Mouse (Mus musculus): ENCODE measurements around the gene Slc25a48.

Gene Slc25a48

DNA sequence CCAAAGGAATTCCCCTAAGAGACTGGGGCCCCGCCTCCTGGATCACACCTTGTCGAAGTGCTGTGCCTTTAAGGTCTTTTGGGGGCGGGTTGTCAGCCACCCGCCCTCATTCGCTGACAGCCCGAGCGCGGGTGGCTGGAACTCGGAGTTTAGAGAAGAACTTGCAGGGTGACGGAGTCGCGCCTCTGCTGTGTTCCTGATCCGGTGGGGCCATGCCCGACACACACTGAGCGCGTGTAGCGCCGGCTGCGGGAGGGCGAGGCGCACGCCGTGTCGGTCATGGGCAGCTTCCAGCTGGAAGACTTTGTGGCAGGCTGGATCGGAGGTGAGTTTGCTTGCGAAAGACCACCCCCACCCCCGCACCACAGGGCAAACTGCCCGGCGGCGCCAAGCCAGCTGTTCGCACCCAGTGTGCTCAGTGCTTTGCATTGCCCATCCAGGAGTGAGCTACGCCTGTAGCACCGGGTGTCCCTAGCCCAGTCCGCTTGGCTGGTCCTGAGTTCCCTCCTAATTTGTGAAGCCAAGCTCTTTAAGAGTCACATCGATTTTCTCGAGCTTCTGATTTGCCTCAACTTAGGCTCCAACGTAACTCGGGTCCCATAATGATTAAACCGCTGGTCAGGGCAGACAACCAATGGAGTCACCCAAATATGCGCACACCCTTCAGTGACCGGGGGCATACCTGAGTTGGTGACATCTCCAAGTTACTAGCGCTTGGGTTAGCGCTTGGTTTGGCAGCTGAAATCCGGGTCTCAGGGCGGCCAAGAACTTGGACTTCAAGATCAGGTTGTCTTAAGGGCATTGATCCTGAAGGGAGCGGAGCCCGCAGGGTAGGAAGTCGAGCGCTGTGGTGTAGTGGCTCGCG is at the start of gene Slc25a48:
TSS of gene Slc25a48 (plus strand) at position 145 of the 865 bp plus-strand sequence.
- Histone ChIP-seq H3K27me3 (ENCODE audit: insufficient read depth, low read length) (peaks cover 73% of the 10 kb centered on the region), H3K36me3 (ENCODE audit: insufficient read depth, low read length) (no peaks in the 10 kb centered on the region)
- TF ChIP-seq NANOG (IDR thresholded peaks at IDR 0.05; ENCODE audit: borderline replicate concordance, low read length) (no peak), CTCF (conservative IDR thresholded peaks at IDR 0.05; ENCODE audit: low read length) (no peak), POU5F1 (IDR thresholded peaks at IDR 0.05; ENCODE audit: borderline replicate concordance, low read length) (no peak)

DNA sequence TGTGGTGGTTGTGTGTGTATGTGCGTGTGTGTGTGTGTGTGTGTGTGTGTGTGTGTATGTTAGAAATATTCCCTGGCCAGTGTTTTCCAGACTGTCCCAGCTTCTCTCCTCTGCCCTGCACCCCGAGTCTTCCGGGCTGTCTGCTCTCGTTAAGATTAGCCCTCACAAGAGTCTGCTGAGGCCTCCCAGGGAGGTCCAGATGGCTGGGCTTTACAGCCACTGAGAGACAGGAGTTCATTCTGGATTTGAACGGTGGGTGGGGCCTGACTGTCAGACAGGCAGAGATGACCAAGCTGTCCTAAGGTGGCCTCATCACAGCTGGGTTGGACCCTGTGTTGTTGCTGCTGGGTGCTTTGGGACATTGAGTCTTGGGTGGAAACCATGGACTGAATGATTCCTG is 40.6 kb upstream of the Slc25a48 start:
- Histone ChIP-seq H3K36me3 (ENCODE audit: insufficient read depth, low read length) (no peaks in the 10 kb centered on the region), H3K27me3 (ENCODE audit: insufficient read depth, low read length) (peaks cover 30% of the 10 kb centered on the region), H3K4me3 (replicated peaks; ENCODE audit: low read length) (no peak overlapping the region), H3K4me1 (replicated peaks; ENCODE audit: low read depth, low read length) (peaks cover 27% of the 10 kb centered on the region), H3K9me3 (ENCODE audit: low read length) (no peaks in the 10 kb centered on the region)
- TF ChIP-seq NANOG (IDR thresholded peaks at IDR 0.05; ENCODE audit: borderline replicate concordance, low read length) = no peak
- no peak for TF ChIP-seq CTCF (conservative IDR thresholded peaks at IDR 0.05; ENCODE audit: low read length)
- no peak for TF ChIP-seq POU5F1 (IDR thresholded peaks at IDR 0.05; ENCODE audit: borderline replicate concordance, low read length)

More for the DNA sequence above, at the start of gene Slc25a48:
- Histone ChIP-seq H3K9me3 (ENCODE audit: low read length) (0 out of 2 replicates have a peak, but pooled peaks cover 5% of the 10 kb centered on the region), H3K4me1 (replicated peaks; ENCODE audit: low read depth, low read length) (peaks cover 33% of the 10 kb centered on the region), H3K4me3 (replicated peaks; ENCODE audit: low read length) (peak within 1 kb of the TSS; percentile 68)

DNA sequence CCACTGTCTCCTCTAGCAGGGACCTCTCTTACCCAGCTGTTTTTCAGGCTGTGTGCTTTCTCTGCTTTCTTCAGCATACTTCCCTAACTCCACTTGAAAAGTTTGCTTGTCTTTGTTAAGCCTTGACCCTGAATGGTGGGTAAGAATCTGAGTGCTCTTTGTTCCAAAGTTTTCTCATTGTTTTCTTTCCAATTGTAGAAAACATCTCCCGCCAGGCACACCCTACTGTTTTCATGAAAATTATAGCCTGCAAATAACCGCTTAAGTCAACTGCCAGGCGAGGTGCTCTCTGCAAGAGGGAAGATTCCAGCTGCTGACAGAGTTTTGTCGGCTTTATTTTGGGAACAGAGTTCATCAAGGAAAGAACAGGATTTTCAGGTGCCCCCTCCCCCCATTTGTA is 37.0 kb upstream of the Slc25a48 start:
- Histone ChIP-seq H3K4me1 (replicated peaks; ENCODE audit: low read depth, low read length) (peaks cover 27% of the 10 kb centered on the region), H3K4me3 (replicated peaks; ENCODE audit: low read length) (no peak overlapping the region), H3K9me3 (ENCODE audit: low read length) (no peaks in the 10 kb centered on the region), H3K36me3 (ENCODE audit: insufficient read depth, low read length) (no peaks in the 10 kb centered on the region), H3K27me3 (ENCODE audit: insufficient read depth, low read length) (peaks cover 20% of the 10 kb centered on the region)
- TF ChIP-seq POU5F1 (IDR thresholded peaks at IDR 0.05; ENCODE audit: borderline replicate concordance, low read length) = no peak
- TF ChIP-seq CTCF (conservative IDR thresholded peaks at IDR 0.05; ENCODE audit: low read length) = no peak
- TF ChIP-seq NANOG (IDR thresholded peaks at IDR 0.05; ENCODE audit: borderline replicate concordance, low read length) = no peak

DNA sequence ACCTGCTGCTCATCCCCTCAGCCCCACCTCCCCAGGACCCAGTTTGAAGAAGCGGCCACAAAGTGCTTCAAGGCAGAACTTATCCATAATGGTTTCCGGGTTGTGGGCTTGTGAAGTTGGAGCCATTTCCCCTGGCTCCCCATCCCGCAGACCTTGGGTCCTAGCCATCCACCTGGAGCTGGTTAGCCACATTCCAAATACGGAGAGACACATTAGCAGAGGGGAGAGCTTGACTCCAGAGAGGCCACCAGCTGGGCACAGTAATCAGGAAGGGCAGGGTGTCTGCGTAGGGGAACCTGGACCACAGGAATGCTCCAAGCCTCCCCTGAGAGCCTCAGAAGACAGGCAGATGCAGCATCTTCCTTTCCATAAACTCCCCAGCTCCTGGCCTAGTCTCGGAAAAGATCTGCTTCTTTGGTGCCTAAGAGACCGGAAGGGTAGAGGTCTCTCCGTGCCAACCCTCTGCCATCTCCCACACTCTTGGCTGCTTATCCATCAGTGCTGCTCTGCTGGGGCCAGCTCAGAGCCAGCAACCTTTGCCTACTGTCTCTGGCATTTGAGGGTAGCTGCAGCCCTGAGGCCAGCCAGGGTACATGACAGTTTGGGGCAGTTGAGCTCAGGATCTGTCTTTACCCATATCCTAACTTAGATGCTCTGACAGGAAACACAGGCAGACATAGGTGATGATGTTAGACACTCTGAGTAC is 34.6 kb upstream of the Slc25a48 start:
- H3K9me3 ChIP-seq (ENCODE audit: low read length) = no peaks in the 10 kb centered on the region
- H3K36me3 ChIP-seq (ENCODE audit: insufficient read depth, low read length) = no peaks in the 10 kb centered on the region
- H3K4me1 ChIP-seq (replicated peaks; ENCODE audit: low read depth, low read length) = peaks cover 12% of the 10 kb centered on the region; the same call in 1 of the 2 replicates
- TF ChIP-seq NANOG (IDR thresholded peaks at IDR 0.05; ENCODE audit: borderline replicate concordance, low read length) (no peak), CTCF (conservative IDR thresholded peaks at IDR 0.05; ENCODE audit: low read length) (no peak), POU5F1 (IDR thresholded peaks at IDR 0.05; ENCODE audit: borderline replicate concordance, low read length) (no peak)
- H3K27me3 ChIP-seq (ENCODE audit: insufficient read depth, low read length) = peaks cover 19% of the 10 kb centered on the region
- no peak overlapping the region for H3K4me3 ChIP-seq (replicated peaks; ENCODE audit: low read length)

DNA sequence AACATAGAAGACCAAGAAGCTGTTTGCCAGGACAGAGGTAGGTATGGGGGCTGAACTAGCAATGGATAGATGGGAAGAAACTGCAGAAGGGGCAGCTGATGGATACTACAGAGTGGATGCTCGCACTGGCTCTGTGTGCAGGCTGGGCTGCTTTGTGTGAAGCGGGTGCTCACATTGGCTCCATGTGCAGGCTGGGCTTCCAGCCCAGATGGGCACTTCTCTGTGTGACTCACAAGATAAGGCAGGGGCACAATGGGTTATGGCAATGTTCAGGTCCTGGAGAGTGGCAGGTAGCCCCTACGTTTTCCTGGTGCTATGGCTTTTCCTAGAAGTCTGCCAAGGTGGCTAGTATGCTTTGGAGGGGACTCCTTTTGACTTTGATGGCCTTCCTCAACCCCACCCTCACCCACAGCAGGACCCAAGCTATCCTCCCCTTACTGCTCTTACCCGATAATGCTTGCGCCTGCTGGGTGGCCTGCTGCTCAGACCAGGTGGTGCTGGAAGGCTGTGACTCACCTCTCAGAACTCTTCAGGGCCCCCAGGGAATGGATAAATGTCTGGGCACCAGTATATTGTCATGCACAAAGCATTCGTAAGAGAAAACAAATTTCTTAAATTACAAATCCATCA is 33.5 kb upstream of the Slc25a48 start:
- H3K27me3 ChIP-seq (ENCODE audit: insufficient read depth, low read length) = peaks cover 13% of the 10 kb centered on the region
- no peak overlapping the region for H3K4me3 ChIP-seq (replicated peaks; ENCODE audit: low read length)
- H3K36me3 ChIP-seq (ENCODE audit: insufficient read depth, low read length) = no peaks in the 10 kb centered on the region
- H3K4me1 ChIP-seq (replicated peaks; ENCODE audit: low read depth, low read length) = peaks cover 10% of the 10 kb centered on the region; the same call in 1 of the 2 replicates
- H3K9me3 ChIP-seq (ENCODE audit: low read length) = no peaks in the 10 kb centered on the region
- TF ChIP-seq CTCF (conservative IDR thresholded peaks at IDR 0.05; ENCODE audit: low read length) = no peak
- no peak for TF ChIP-seq NANOG (IDR thresholded peaks at IDR 0.05; ENCODE audit: borderline replicate concordance, low read length)
- TF ChIP-seq POU5F1 (IDR thresholded peaks at IDR 0.05; ENCODE audit: borderline replicate concordance, low read length) = no peak

DNA sequence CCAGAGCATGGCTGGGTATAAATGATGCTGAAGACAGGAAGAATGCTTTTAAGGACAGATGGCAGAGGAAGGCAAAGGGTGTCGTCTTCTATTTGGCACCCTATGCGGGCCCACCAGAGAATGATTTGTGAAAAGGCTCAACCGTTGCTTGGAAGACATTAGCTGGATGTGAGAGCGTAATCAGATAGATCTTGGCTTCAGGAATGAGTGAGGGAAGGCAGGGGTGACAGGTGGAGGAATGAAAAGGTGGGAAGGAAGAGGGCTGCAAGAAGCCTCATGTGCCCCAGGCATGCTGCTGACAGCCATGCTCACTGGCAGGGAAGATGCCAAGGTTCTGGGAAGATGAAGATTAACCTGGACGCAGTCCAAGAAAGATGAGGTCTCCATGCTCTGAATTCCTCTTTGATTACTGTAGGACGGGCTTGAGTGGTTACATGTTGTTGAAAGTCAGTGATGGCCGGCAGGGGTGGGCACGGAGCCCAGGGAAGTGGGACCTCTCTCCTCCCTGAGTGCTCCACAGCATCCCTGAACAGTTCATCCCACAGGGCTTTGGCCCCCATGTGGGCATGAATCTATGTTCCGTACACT is 25.8 kb upstream of the Slc25a48 start:
- H3K36me3 ChIP-seq (ENCODE audit: insufficient read depth, low read length) = no peaks in the 10 kb centered on the region
- TF ChIP-seq POU5F1 (IDR thresholded peaks at IDR 0.05; ENCODE audit: borderline replicate concordance, low read length) (no peak), CTCF (conservative IDR thresholded peaks at IDR 0.05; ENCODE audit: low read length) (no peak), NANOG (IDR thresholded peaks at IDR 0.05; ENCODE audit: borderline replicate concordance, low read length) (no peak)
- H3K9me3 ChIP-seq (ENCODE audit: low read length) = peaks cover 15% of the 10 kb centered on the region
- no peaks in the 10 kb centered on the region for H3K4me1 ChIP-seq (replicated peaks; ENCODE audit: low read depth, low read length)
- no peak overlapping the region for H3K4me3 ChIP-seq (replicated peaks; ENCODE audit: low read length)
- H3K27me3 ChIP-seq (ENCODE audit: insufficient read depth, low read length) = peaks cover 15% of the 10 kb centered on the region

DNA sequence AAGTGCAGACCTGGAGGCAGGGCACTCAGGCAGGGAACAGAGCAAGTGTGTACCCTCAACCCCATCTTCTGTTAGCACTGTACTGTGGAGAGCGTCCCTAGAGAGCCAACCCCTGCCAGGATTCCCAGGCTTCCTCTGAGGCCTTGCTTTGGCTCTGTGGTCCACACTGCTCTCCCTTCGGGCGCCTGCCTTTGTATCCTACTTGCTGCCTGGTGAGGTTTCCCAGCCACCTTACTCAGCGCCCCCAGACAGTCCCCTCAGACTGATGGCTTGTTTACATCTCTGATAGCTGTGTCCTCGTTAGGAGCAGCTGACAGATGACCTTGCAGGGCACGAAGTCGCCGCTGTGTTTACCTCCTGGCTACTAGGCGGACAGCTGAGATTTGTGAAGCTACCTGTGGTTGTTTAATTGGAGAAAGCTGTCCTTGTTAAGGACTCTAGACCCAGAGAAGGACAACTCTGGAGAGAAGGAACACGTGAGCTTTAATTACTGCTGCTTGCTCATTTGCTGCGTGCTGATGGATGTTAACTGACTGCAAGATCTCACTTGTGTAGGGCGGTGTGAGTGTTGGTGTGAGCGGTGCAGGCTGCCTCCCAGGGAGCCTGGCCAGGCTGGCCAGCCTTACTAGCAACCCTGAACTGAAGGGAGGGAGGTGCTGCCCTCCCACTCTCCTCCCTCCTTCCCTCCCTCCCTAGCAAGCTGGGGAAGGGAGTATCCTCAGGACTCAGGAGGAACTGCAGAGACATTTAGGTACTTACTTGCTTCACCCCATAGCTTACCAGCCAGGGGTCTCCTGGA is 19.3 kb upstream of the Slc25a48 start:
- TF ChIP-seq POU5F1 (IDR thresholded peaks at IDR 0.05; ENCODE audit: borderline replicate concordance, low read length) = no peak
- TF ChIP-seq NANOG (IDR thresholded peaks at IDR 0.05; ENCODE audit: borderline replicate concordance, low read length) = no peak
- no peak for TF ChIP-seq CTCF (conservative IDR thresholded peaks at IDR 0.05; ENCODE audit: low read length)
- Histone ChIP-seq H3K9me3 (ENCODE audit: low read length) (peaks cover 5% of the 10 kb centered on the region), H3K4me3 (replicated peaks; ENCODE audit: low read length) (0 out of 2 replicates have a peak overlapping the region, but pooled peaks have one; percentile 5), H3K4me1 (replicated peaks; ENCODE audit: low read depth, low read length) (peaks cover 26% of the 10 kb centered on the region), H3K27me3 (ENCODE audit: insufficient read depth, low read length) (peaks cover 24% of the 10 kb centered on the region), H3K36me3 (ENCODE audit: insufficient read depth, low read length) (no peaks in the 10 kb centered on the region)

All from E14TG2a.4 (cell line).